Mouse (Mus musculus) adrenal gland, adult (tissue): ENCODE results near the gene Sqor.

Source experiments
- DNase-seq, 2 experiments: peaks; one replicate each; pipeline ENCODE4 v3.0.0; 2022 to 2023; ENCODE audit warnings: low spot score in 1 of 2; ENCODE audit not compliant: inconsistent age in 2 of 2

Sqor gene

GRCm38 (mm10) chr2:122765071-122765793 lies at the start of gene Sqor:
Sqor (plus strand) TSS chr2:122765237.
- DNase-seq = peak; percentile 90 to 96

- peak in 1 of 2 experiments; percentile 54 for DNase-seq
These were observed 48.7 kb upstream of the Sqor start for GRCm38 (mm10) chr2:122716301-122716842.

GRCm38 (mm10) chr2:122719232-122719631 lies 45.8 kb upstream of the Sqor start:
- peak; percentile 38 to 80 for DNase-seq

GRCm38 (mm10) chr2:122720564-122720963 lies 44.5 kb upstream of the Sqor start:
- peak in 1 of 2 experiments; percentile 32 for DNase-seq

GRCm38 (mm10) chr2:122725604-122726003 lies 39.4 kb upstream of the Sqor start:
- DNase-seq = peak; percentile 36 to 85

GRCm38 (mm10) chr2:122731456-122731855 lies 33.6 kb upstream of the Sqor start:
- DNase-seq = peak; percentile 32 to 85

- DNase-seq = peak; percentile 91 to 96
These were observed 26.9 kb upstream of the Sqor start, which contains the start of gene Bloc1s6 for GRCm38 (mm10) chr2:122737894-122738830. Bloc1s6 (plus strand) TSS chr2:122738503.

- no peak for DNase-seq
These were observed 26.0 kb upstream of the Sqor start for GRCm38 (mm10) chr2:122739023-122739422.

GRCm38 (mm10) chr2:122746461-122746860 lies 18.6 kb upstream of the Sqor start:
- no peak for DNase-seq

- peak; percentile 44 to 85 for DNase-seq
These were observed 11.2 kb upstream of the Sqor start for GRCm38 (mm10) chr2:122753739-122754343.

GRCm38 (mm10) chr2:122759791-122760190 lies 5.2 kb upstream of the Sqor start:
- DNase-seq = no peak

- no peak for DNase-seq
These were observed 2.0 kb upstream of the Sqor start for GRCm38 (mm10) chr2:122762991-122763390.

- no peak for DNase-seq
These were observed 511 bp upstream of the Sqor start for GRCm38 (mm10) chr2:122764526-122764925.

GRCm38 (mm10) chr2:122765794-122766145 lies 733 bp downstream of the Sqor start:
- no peak for DNase-seq

GRCm38 (mm10) chr2:122771002-122771401 lies 6.0 kb downstream of the Sqor start:
- DNase-seq = peak in 1 of 2 experiments; percentile 50

GRCm38 (mm10) chr2:122772899-122773298 lies 7.9 kb downstream of the Sqor start:
- no peak for DNase-seq

- no peak for DNase-seq
These were observed 10.5 kb downstream of the Sqor start for GRCm38 (mm10) chr2:122775491-122775890.

- DNase-seq = no peak
These were observed 11.8 kb downstream of the Sqor start for GRCm38 (mm10) chr2:122776823-122777222.

- DNase-seq = peak in 1 of 2 experiments; percentile 23
These were observed 14.9 kb downstream of the Sqor start for GRCm38 (mm10) chr2:122779967-122780366.

- peak in 1 of 2 experiments; percentile 20 for DNase-seq
These were observed 15.4 kb downstream of the Sqor start for GRCm38 (mm10) chr2:122780447-122780846.
